Mouse (Mus musculus): ENCODE results near the gene 2610528J11Rik.
"Not testable (repeated sequence)": the region's sequence is repeated elsewhere in the genome, so short reads cannot be mapped to it uniquely, and the experiment has no call there.

Gene 2610528J11Rik

GRCm38 (mm10) chr4:118542510-118543157 lies 15.8 kb downstream of the 2610528J11Rik start:
- no peak for DNase-seq (ENCODE audit: low read depth)

GRCm38 (mm10) chr4:118543158-118543530 lies 16.3 kb downstream of the 2610528J11Rik start:
- DNase-seq (ENCODE audit: low read depth) = peak; percentile 14

GRCm38 (mm10) chr4:118543592-118544260 lies 16.9 kb downstream of the 2610528J11Rik start, which contains the start of gene Tmem125:
Tmem125 (minus strand) TSS chr4:118544044.
- DNase-seq (ENCODE audit: low read depth) = peak; percentile 21

- DNase-seq (ENCODE audit: low read depth) = no peak
Measured at GRCm38 (mm10) chr4:118544441-118545127, 17.8 kb downstream of the 2610528J11Rik start.

GRCm38 (mm10) chr4:118547424-118548129 lies 20.8 kb downstream of the 2610528J11Rik start:
- not testable (repeated sequence) for DNase-seq (ENCODE audit: low read depth)

GRCm38 (mm10) chr4:118548130-118548480 lies 21.3 kb downstream of the 2610528J11Rik start:
- DNase-seq (ENCODE audit: low read depth) = peak; percentile 34

- no peak for DNase-seq (ENCODE audit: low read depth)
Measured at GRCm38 (mm10) chr4:118553039-118553649, 26.3 kb downstream of the 2610528J11Rik start.

- DNase-seq (ENCODE audit: low read depth) = no peak
Measured at GRCm38 (mm10) chr4:118564062-118564925, 37.5 kb downstream of the 2610528J11Rik start.

GRCm38 (mm10) chr4:118564926-118565279 lies 38.1 kb downstream of the 2610528J11Rik start:
- DNase-seq (ENCODE audit: low read depth) = no peak

- DNase-seq (ENCODE audit: low read depth) = peak; percentile 44
Measured at GRCm38 (mm10) chr4:118566161-118566676, 39.4 kb downstream of the 2610528J11Rik start.

GRCm38 (mm10) chr4:118568709-118569108 lies 41.9 kb downstream of the 2610528J11Rik start:
- no peak for DNase-seq (ENCODE audit: low read depth)

- DNase-seq (ENCODE audit: low read depth) = no peak
Measured at GRCm38 (mm10) chr4:118569320-118569719, 42.5 kb downstream of the 2610528J11Rik start.

GRCm38 (mm10) chr4:118571441-118571840 lies 44.6 kb downstream of the 2610528J11Rik start:
- no peak for DNase-seq (ENCODE audit: low read depth)

GRCm38 (mm10) chr4:118576097-118576496 lies 49.3 kb downstream of the 2610528J11Rik start:
- peak; percentile 70 for DNase-seq (ENCODE audit: low read depth)

GRCm38 (mm10) chr4:118579313-118579712 lies 52.5 kb downstream of the 2610528J11Rik start:
- peak; percentile 21 for DNase-seq (ENCODE audit: low read depth)
